Mouse (Mus musculus): ENCODE results near the gene Ifi203. TPM values are rescaled to one million over a fixed set of nuclear protein-coding genes. Genes with fewer than 3 reads are reported as not detected.
"Not testable (repeated sequence)": the region's sequence is repeated elsewhere in the genome, so short reads cannot be mapped to it uniquely, and the experiment has no call there.

Gene Ifi203
- 0.71 and 0.96 TPM in 2 replicates for polyA plus RNA-seq (2012; rRNA removed)

- DNase-seq (ENCODE audit: extremely low spot score in 1 of 2, low spot score in 1 of 2): not testable (repeated sequence)
Observed at GRCm38 (mm10) chr1:173941924-173942779, at the start of gene Ifi203, which contains the start of gene Mndal. Gene Ifi203, minus strand, starts transcription at chr1:173942672. Gene Mndal, minus strand, starts transcription at chr1:173942491.

DNA sequence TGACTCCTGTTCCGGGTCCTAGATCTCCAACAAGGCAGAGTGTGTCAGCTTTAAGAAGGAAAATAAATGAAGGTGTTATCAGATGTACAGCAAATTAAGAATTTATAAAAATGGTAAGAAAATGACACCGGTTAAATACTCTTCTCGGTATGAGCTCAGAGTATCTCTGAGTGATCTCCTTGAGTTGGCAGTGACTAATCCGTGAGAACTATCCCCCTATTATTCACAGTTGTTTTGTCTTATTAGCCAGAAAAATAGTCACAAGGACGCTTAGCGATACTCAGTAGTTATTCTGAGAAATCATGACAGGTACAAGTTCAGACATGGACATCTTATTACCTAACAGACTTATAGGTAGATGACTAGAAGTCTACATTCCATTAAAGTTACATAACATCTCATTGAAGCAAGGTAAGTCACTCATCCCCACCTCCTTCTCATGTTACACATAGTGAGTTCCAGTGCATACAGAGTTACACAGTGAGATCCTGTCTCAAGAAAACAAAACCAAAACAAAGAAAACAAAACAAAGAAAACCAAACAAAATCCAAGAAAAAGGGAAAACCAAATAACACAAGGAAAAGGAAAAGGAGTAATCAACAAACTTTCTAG, 40.3 kb upstream of the Ifi203 start, which contains the start of gene Ifi202b:
Ifi202b (minus strand) TSS at position 51 of the 612 bp plus-strand sequence.
- not testable (repeated sequence) for DNase-seq (ENCODE audit: extremely low spot score in 1 of 2, low spot score in 1 of 2)

DNA sequence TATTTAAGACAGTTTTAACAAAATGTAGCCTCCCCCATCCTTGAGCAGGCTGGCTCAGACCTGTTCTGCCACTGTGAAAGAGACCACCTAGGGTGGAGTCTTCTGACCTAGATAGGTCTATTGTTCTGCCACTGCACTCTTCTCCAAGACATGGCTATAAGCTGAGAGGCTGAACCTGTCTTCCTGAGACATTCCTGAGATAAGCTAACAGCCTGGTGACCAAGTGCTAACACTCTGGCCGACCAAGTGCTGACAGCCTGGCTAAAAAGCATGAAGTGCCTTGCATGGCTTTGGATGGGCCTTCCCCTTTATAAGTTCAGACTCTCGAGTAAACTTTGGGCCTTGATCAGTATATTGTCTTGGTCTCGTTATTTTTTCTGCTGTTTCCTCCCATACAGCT, 38.6 kb upstream of the Ifi203 start:
- DNase-seq (ENCODE audit: extremely low spot score in 1 of 2, low spot score in 1 of 2): not testable (repeated sequence)

DNA sequence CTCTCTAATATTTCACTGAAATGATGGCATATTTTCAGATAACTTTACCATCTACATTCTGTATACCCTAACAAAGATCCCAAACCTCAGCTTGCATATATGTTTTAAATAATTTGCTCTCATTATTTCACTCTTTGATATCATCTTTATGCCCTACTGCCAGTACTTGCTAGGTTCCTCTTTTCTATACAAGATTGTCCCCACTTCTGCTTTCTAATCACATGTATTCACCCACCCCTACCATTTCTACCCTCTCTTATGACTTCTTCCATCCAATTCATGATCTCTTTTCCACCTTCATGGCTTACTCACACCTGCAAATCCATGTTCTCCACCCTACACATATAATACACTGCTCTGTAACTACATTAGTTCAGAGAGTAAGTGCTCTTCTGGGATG, 35.1 kb upstream of the Ifi203 start:
- no peak for DNase-seq (ENCODE audit: extremely low spot score in 1 of 2, low spot score in 1 of 2)

DNA sequence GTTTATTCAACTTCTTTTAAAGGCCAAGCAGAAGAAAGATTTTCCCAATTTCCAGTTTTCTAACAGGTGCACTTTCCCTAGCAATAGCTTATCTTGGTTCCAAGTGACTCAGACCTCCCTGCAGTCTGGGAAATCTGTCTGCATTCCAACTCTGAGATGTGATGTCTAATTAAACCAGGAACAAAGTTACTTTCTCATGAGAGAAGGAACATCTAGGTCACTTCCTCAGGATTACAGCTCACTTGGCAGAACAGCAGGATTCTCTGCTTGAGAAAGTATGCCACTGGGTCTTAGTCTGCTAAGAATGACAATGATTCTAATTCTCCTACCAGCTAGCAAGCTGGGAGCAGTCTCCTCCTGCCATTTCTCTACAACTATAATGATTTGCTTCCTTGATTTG, 30.6 kb upstream of the Ifi203 start:
- DNase-seq (ENCODE audit: extremely low spot score in 1 of 2, low spot score in 1 of 2): peak; percentile 21 to 61

DNA sequence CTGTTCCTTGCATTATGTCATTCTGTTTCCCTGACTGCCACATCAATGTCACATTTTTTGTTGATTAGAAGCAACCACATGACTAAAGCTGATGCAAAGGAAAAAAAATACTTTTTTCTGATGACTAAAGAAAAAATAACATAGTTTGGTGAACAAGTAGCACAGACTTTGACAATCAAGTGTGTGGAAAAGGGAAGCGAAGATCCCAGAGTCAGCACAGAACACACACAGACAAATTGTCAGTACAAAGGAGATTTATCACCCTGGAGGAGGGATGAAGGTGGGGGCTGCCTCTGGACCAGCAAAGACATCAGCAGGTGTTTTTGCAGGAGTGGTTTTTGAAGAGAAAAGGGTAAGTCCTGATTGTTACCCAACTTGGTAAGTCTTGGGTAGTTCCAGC, 19.0 kb upstream of the Ifi203 start:
- not testable (repeated sequence) for DNase-seq (ENCODE audit: extremely low spot score in 1 of 2, low spot score in 1 of 2)

DNA sequence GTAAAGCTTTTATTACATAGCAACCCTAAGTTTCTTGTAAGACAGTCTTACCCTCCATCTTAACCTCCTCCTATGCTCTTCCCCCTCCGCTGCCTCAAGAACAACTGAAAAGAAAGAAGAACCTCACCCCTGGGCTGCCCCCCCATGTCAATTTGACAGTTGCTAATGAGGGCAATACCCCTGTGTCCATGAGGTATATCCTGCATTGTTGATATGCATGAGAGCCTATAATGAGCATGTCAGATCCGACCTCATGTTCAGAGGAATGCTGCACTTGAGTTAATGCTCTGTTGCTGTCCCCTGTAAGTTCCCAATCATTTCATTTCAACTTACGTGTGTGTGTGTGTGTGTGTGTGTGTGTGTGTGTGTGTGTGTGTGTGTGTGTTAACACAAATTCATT, 17.5 kb upstream of the Ifi203 start:
- not testable (repeated sequence) for DNase-seq (ENCODE audit: extremely low spot score in 1 of 2, low spot score in 1 of 2)

DNA sequence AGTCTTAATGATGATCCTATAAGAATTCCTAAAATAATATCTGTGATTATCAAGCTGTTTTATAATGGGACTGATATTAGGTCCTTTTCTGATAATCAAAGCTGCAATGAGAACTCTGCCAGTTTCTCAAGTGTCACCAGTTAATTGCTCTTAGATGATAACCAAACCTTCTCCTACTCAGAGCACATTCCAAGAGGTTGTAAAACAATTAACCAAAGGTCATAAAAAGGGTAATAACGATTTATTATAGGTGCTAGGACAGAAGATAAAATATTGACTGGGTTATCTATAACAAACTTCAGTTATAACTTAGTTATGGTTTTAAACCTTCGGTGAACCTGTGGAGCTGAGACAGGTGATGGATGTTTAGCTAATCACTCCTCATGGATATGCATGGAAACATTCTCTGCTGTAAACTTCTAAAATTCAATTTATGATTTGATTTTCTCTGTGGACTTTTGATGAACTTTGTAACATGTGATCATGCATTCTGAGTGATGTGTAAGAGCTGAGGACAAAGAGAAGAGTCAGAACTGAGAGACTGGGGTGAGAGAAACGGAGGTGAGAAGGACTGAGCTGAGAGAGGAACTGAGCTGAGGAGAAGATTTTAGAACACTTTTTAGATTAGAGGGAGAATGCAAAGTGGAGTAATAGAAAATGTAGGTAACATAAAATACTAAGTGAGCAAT, 13.5 kb upstream of the Ifi203 start:
- DNase-seq (ENCODE audit: extremely low spot score in 1 of 2, low spot score in 1 of 2): not testable (repeated sequence)

DNA sequence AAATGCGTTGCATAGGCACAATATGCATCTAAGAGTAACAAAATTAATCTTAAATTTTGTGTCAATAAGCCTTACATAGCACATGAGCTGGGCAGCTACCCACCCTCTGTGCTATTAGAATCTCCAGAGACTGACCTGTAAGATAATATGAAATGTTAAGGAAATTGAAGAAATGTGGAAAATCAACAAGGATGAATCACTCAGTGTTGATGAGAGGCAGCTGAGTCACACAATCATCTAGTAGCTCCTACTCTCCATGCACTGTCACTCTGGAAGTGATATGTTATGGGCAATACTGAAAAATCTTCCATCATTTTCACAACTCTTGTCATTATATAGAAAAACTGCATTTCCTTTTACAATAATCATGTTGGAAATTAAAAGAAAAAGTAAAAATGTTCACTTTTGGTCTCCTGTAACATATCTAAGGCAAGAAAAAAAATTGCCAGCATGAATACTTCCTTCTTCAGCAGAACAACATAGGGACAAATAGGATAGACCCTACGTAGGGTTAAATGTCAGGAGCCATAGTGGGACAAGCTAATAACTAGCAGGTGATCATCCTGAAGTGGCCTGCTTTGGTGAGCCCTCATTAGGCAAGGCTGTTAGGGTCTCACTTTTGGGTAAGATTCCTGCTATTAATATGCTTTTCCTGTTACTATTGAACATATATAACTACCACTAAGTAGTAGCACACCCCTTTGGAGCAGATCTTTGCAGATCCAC, 12.8 kb upstream of the Ifi203 start:
- peak in 1 of 2 experiments; percentile 1 for DNase-seq (ENCODE audit: extremely low spot score in 1 of 2, low spot score in 1 of 2)

DNA sequence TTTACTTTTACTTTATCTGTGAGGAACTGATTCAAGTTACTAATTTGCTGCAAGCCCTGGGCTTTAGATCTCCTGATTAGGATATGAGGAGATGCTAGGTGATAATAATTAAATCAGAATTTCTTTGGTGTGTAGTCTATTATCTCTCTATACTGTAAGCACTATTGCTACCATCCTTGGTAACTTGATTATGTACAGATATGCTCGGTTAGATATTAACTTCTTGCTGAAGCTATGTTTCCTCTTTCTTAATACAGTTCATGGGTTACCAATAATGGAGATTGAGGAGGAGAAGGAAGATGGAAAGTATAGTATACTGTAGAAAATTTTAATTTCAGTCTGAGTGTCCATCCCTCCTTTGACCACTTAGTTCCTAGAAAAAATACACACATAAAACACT, 11.1 kb upstream of the Ifi203 start:
- DNase-seq (ENCODE audit: extremely low spot score in 1 of 2, low spot score in 1 of 2): no peak

- DNase-seq (ENCODE audit: extremely low spot score in 1 of 2, low spot score in 1 of 2): not testable (repeated sequence)
Observed at GRCm38 (mm10) chr1:173949044-173949443, 6.6 kb upstream of the Ifi203 start.

- DNase-seq (ENCODE audit: extremely low spot score in 1 of 2, low spot score in 1 of 2): peak in 1 of 2 experiments; percentile 1
Observed at GRCm38 (mm10) chr1:173942780-173943066, 251 bp upstream of the Ifi203 start.

GRCm38 (mm10) chr1:173941522-173941921, 950 bp downstream of the Ifi203 start:
- not testable (repeated sequence) for DNase-seq (ENCODE audit: extremely low spot score in 1 of 2, low spot score in 1 of 2)

GRCm38 (mm10) chr1:173919279-173919678, 23.2 kb downstream of the Ifi203 start:
- DNase-seq (ENCODE audit: extremely low spot score in 1 of 2, low spot score in 1 of 2): not testable (repeated sequence)

GRCm38 (mm10) chr1:173914559-173914958, 27.9 kb downstream of the Ifi203 start:
- no peak for DNase-seq (ENCODE audit: extremely low spot score in 1 of 2, low spot score in 1 of 2)

- not testable (repeated sequence) for DNase-seq (ENCODE audit: extremely low spot score in 1 of 2, low spot score in 1 of 2)
Observed at GRCm38 (mm10) chr1:173913256-173913791, 29.1 kb downstream of the Ifi203 start.

DNA sequence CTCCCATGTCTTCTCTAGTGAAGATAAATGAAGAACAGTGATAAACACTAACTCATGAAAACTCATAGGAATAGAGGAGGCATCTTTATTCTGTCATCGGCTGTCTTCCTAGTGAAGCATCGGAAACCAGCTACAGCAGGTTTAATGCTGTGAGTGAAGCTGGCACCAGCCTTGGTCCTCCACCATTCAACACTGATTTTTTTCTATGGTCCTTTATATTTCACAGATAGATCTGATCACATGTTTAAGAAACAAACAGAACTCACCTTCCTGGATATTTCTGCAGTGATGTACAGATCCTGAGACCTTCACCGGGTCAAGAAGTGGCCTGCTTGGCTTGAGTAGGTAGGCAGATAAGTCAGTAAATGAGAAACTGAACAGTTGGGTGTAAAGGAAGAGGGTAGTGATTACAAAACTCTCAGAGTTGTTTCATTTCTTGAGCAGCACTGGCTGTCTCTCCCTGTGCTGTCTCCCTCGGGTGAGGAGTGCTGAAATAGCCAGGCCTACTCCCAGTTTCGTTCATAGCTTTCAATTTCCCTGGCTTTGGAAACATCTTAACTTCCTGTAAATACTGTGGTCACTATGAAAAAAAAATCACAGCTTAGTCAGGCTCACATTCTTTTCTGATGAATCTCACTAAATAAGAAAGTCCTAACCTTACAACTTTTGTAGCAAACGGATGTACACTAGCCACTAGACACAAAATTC, 29.8 kb downstream of the Ifi203 start, which contains the start of gene Ifi211:
Ifi211 (minus strand) TSS at position 499 of the 708 bp plus-strand sequence.
- DNase-seq (ENCODE audit: extremely low spot score in 1 of 2, low spot score in 1 of 2): not testable (repeated sequence)

- no peak for DNase-seq (ENCODE audit: extremely low spot score in 1 of 2, low spot score in 1 of 2)
Observed at GRCm38 (mm10) chr1:173911808-173912464, 30.5 kb downstream of the Ifi203 start.

DNA sequence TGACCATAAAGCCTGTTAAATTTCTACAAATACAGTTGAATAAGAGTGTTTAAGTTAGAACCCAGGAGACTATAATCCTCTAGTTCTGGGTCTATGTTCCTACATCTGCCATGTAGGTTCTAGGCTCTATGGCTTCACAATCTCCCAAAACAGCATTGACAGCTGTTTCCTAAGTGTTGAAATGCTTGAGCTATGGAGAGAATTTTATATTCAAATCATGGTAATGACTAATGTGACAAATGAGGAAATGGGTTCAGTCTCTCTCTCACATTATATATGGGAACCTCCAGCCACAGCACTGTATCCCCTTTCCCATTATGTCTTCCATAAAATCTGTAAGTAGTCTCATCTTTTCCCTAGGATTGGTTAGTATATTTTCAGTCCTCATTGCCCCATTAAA, 34.1 kb downstream of the Ifi203 start:
- DNase-seq (ENCODE audit: extremely low spot score in 1 of 2, low spot score in 1 of 2): not testable (repeated sequence)

Measured in frontal cortex, adult 2 months (tissue).